Mouse (Mus musculus): Measurements from ENCODE around the gene 4933411K16Rik.

DNA sequence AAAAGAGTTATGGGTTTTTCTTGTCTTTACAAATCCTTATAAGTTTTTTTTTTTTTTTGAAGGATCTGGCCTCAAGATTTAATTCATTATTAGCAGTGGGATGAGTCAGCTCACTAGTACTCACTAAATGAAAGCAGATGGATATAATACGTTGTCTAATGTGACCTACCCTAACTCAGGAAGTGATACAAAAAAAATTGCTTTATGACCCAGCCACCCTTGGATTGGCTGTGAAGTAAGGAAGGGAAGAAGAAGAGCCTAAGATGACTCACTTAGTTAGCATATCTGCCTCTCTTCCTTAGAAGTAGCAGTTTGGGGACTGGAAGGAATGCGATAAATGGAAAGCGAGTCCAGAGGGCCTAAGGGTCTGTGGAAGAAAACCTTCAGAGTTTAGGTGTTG lies 47.4 kb downstream of the 4933411K16Rik start:
- TF ChIP-seq CTCF (IDR thresholded peaks at IDR 0.05; ENCODE audit: borderline replicate concordance, insufficient read depth, low read length) = no peak
- TF ChIP-seq POLR2A (IDR thresholded peaks at IDR 0.05; ENCODE audit: low read depth, low read length) = no peak

All from embryonic fibroblast, embryonic 13.5 days (primary cell).